Mouse (Mus musculus): ENCODE results near the gene Crybg1. TPM values are rescaled to one million over a fixed set of nuclear protein-coding genes. Genes with fewer than 3 reads are reported as not detected.

Gene Crybg1
- total and polyA plus RNA-seq, 3 experiments = 3.9 to 6.6 (median 5.2) TPM

DNA sequence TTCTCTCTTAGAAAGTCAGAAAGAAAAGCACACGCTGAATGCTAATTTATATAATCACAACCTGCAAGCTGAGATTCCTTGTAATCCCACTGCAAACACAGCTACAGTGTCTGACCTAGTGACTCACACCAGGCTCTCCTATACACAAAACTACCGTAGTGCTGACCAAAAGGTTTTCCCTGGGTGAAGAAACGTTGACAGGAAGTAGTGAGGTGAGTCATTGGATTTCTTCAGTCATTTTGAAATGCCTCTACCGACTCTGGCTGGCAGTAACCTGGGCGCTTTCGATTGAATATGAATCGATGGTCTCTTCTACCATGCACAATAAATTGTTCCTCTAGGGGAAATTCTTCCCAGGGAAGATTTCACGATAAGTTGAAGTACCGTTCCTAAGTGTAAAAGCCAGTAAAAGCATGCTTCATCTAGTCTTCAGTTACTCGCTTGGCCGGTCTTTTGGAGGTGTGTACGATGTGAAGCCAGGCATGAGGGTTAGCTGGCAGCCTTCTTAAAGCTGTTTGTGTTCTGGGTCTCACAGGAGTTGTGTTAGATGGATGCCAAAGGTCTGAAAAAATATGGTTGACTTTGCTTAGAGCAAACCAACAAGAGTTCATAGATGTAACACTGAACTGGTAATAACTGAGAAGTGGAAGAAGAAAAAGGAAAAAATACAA, 36.5 kb downstream of the Crybg1 start:
- Histone ChIP-seq H3K79me2 (replicated peaks; ENCODE audit: control insufficient read depth, extremely low read depth, insufficient read depth, poor library complexity, severe bottlenecking) (no peaks in the 10 kb centered on the region), H3K4me3 (replicated peaks in 1 of 3; ENCODE audit: low read depth in 2 of 3, low read length in 2 of 3, poor library complexity in 1 of 3) (no peak overlapping the region), H3K36me3 (replicated peaks in 1 of 2; ENCODE audit: control insufficient read depth in 1 of 2, insufficient read depth in 1 of 2, low read length in 1 of 2) (no peaks in the 10 kb centered on the region), H3K9ac (ENCODE audit: insufficient read depth, low read depth) (no peak overlapping the region), H3K4me2 (ENCODE audit: insufficient read depth, low read depth, poor library complexity, severe bottlenecking) (no peak overlapping the region), H3K27ac (ENCODE audit: insufficient read depth, low read depth) (no peak overlapping the region), H3K4me1 (ENCODE audit: control insufficient read depth in 1 of 2, insufficient read depth in 2 of 2) (no peaks in the 10 kb centered on the region), H3K27me3 (replicated peaks) (no peaks in the 10 kb centered on the region), H3K9me3 (replicated peaks; ENCODE audit: low read length) (peaks cover 7% of the 10 kb centered on the region)
- no peak for DNase-seq (ENCODE audit: extremely low read depth)
- no peak for TF ChIP-seq ZC3H11A (IDR thresholded peaks at IDR 0.05; ENCODE audit: low read depth, low read length)
- no peak for TF ChIP-seq MYC (IDR thresholded peaks at IDR 0.05; ENCODE audit: low read depth, low read length)
- no peak for TF ChIP-seq TBP (conservative IDR thresholded peaks at IDR 0.05; ENCODE audit: low read depth, low read length)
- TF ChIP-seq E2F4 (IDR thresholded peaks at IDR 0.05; ENCODE audit: insufficient replicate concordance, low read depth, low read length) = no peak
- no peak for TF ChIP-seq USF1 (IDR thresholded peaks at IDR 0.05; ENCODE audit: low read depth, low read length)
- no peak for TF ChIP-seq RAD21 (IDR thresholded peaks at IDR 0.05; ENCODE audit: low read depth, low read length)
- TF ChIP-seq UBTF (IDR thresholded peaks at IDR 0.05; ENCODE audit: low read depth, low read length) = no peak
- no peak for TF ChIP-seq HCFC1 (IDR thresholded peaks at IDR 0.05; ENCODE audit: low read depth, low read length)
- TF ChIP-seq ETS1 (conservative IDR thresholded peaks at IDR 0.05; ENCODE audit: low read depth, low read length) = no peak
- no peak for TF ChIP-seq NELFE (IDR thresholded peaks at IDR 0.05; ENCODE audit: low read depth, low read length)
- in situ Hi-C loops (cut with MboI; ENCODE audit: low pct_ligation_motif_present, low pct_unique_long_range_greater_than_20kb, low sequenced_read_pairs) (no loop called here), dilution Hi-C loops (cut with MboI; ENCODE audit: extremely low pct_ligation_motif_present, extremely low pct_unique_long_range_greater_than_20kb, low sequenced_read_pairs) (no loop called here)

DNA sequence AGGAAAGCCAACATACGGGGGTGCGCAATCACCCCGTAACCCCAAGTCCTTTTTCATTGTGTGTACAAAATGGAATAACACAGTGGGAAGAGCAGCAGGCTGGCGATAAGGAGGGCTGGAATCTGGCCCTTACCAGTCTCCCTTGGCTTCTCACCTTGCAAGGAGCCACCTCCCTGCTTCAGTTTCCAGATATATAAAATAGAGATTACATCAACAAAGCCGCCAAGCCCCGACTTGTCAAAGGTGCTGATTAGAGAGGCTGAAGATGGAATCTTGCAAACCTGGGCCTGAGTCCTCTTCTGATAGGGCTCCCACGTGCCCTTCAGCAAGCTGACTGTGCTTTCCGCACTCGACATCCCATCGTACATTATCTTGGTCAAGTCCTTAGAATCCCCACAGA, 37.5 kb downstream of the Crybg1 start:
- Histone ChIP-seq H3K4me3 (replicated peaks in 1 of 3; ENCODE audit: low read depth in 2 of 3, low read length in 2 of 3, poor library complexity in 1 of 3) (no peak overlapping the region), H3K9me3 (replicated peaks; ENCODE audit: low read length) (peaks cover 7% of the 10 kb centered on the region), H3K36me3 (replicated peaks in 1 of 2; ENCODE audit: control insufficient read depth in 1 of 2, insufficient read depth in 1 of 2, low read length in 1 of 2) (no peaks in the 10 kb centered on the region), H3K27me3 (replicated peaks) (no peaks in the 10 kb centered on the region), H3K27ac (ENCODE audit: insufficient read depth, low read depth) (no peak overlapping the region), H3K9ac (ENCODE audit: insufficient read depth, low read depth) (no peak overlapping the region), H3K4me1 (ENCODE audit: control insufficient read depth in 1 of 2, insufficient read depth in 2 of 2) (no peaks in the 10 kb centered on the region), H3K79me2 (replicated peaks; ENCODE audit: control insufficient read depth, extremely low read depth, insufficient read depth, poor library complexity, severe bottlenecking) (no peaks in the 10 kb centered on the region), H3K4me2 (ENCODE audit: insufficient read depth, low read depth, poor library complexity, severe bottlenecking) (no peak overlapping the region)
- no peak for TF ChIP-seq USF1 (IDR thresholded peaks at IDR 0.05; ENCODE audit: low read depth, low read length)
- TF ChIP-seq ZNF384 (IDR thresholded peaks at IDR 0.05; ENCODE audit: low read depth, low read length) = no peak
- no peak for TF ChIP-seq MAX (IDR thresholded peaks at IDR 0.05; ENCODE audit: low read length)
- no peak for TF ChIP-seq BHLHE40 (IDR thresholded peaks at IDR 0.05; ENCODE audit: low read depth, low read length)
- TF ChIP-seq E2F4 (IDR thresholded peaks at IDR 0.05; ENCODE audit: insufficient replicate concordance, low read depth, low read length) = no peak
- no peak for TF ChIP-seq MAZ (IDR thresholded peaks at IDR 0.05; ENCODE audit: low read depth, low read length)
- no peak for TF ChIP-seq UBTF (IDR thresholded peaks at IDR 0.05; ENCODE audit: low read depth, low read length)
- DNase-seq (ENCODE audit: extremely low read depth) = no peak
- in situ Hi-C loops (cut with MboI; ENCODE audit: low pct_ligation_motif_present, low pct_unique_long_range_greater_than_20kb, low sequenced_read_pairs) = no loop called here
- dilution Hi-C loops (cut with MboI; ENCODE audit: extremely low pct_ligation_motif_present, extremely low pct_unique_long_range_greater_than_20kb, low sequenced_read_pairs) = no loop called here
